Mouse (Mus musculus): Measurements from ENCODE around the gene Mpv17l2. TPM values are rescaled to one million over a fixed set of nuclear protein-coding genes. Genes with fewer than 3 reads are reported as not detected.
A peak's percentile ranks its signal among the peaks of the same experiment; 100 is the strongest.

The Mpv17l2 gene
- polyA plus RNA-seq, 1 experiment, result 199 TPM

DNA sequence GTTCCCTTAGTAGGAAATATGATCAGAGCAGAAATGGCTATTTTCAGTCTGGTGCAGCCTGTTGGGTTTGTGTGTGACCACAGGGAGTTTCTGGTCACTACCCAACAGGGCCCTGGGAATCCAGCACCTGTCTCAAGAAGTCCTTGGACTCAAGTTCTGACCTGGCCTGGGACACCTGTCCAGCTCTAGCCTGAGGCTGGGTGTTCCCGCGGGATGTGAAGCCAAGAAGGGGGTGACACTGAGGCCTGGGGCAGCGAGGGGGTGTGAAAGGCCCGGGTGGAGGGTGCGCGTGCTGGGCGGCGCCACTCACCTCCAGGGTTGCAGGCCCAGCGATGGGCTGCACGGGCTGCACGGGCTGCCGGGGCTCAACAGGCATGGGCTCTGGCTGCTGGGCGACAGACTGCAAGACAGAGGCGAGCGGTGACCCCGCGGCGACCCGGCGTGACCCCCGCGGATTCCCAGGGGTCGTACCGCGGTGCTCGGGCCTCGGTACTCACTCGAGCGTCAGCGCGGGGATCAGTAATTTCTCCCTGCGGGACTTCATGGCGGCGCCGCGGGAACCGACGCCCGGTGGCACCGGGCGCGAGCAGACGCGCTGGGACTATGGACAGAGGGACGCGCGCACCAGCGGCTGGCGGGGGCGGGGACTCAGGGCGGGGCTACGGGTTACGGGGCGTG lies 35.8 kb upstream of the Mpv17l2 start:
- no peak for TF ChIP-seq GATA1 (IDR thresholded peaks at IDR 0.05; ENCODE audit: low read length)

DNA sequence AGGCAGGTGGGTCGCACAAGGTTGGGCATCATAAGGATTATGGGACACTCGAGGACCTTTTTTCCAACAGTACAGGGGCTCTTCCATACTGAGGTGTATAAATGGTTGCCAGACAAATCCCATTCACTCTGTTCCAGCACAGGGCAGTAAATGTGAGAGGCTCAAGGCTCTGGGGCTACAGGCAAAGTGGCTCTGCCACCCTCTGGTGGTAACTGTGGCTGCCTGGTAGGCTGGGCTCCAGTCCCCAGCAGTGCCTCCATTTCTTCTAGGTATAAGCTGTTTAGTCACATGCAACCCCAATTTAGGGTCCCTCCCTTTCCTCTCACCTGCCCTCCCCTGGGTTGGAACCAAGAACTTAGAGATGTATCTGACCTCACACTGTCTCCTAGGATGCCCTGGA lies 34.6 kb upstream of the Mpv17l2 start:
- no peak for TF ChIP-seq GATA1 (IDR thresholded peaks at IDR 0.05; ENCODE audit: low read length)

DNA sequence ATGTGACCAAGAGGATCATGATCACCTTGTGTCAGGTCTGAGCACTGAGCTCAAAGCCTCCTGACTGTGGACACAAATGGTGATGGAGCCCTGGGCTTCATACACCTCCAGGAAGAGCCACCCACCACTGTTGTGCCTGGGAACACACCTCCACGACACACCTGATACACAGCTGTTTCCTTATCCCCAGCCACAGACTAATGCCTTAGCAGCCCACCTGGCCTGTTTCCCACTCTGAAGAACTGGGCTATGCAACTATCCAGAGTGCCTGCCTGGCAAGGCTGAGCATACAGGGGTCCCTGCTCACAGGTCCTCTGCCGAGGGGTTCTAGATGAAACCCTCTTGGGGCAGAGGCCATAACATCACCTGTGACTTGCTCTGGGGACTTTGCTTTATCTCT lies 33.5 kb upstream of the Mpv17l2 start:
- TF ChIP-seq GATA1 (IDR thresholded peaks at IDR 0.05; ENCODE audit: low read length), result no peak

DNA sequence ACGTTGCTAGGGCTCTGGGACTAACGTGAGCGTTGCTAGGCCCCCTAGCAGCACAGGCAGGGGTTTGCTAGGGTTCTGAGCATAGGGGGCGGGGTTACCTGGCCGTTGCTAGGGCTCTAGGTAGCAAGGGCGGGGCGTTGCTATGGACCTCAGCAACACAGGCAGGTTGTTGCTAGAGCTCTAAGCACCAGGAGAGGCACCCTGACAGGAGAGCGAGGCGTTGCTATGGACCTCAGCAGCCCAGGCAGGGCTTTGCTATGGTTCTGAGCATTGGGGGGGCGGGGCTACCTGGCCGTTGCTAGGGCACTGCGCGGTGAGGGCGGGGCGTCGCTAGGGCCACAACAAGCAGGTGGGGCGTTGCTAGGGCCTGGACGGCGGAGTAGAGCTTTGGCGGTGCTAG lies 32.0 kb upstream of the Mpv17l2 start:
- TF ChIP-seq GATA1 (IDR thresholded peaks at IDR 0.05; ENCODE audit: low read length), result no peak

GRCm38 (mm10) chr8:70791975-70792691 lies 31.4 kb upstream of the Mpv17l2 start:
- TF ChIP-seq GATA1 (IDR thresholded peaks at IDR 0.05; ENCODE audit: low read length), result no peak

GRCm38 (mm10) chr8:70791294-70791701 lies 30.6 kb upstream of the Mpv17l2 start:
- TF ChIP-seq GATA1 (IDR thresholded peaks at IDR 0.05; ENCODE audit: low read length), result no peak

DNA sequence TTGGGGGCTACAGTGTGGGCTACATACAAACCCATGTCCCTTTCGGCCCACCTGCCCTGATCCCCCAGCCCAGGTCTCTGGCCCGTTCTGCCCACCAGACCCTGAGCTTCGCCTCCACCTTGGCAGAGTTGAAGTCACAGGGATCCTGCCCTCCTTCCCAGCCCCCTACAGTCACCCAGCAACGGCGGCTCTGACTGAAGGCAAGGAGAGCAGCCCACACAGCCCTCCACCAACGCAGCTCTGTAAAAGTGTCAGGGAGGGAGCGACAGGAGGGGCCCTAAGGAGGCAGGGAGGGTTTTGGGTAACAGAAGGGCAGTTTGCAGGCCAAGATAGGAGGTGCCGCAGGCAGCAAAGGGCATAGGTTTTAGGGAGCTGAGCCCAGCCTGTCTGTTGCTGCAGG lies 30.1 kb upstream of the Mpv17l2 start:
- TF ChIP-seq GATA1 (IDR thresholded peaks at IDR 0.05; ENCODE audit: low read length), result no peak

GRCm38 (mm10) chr8:70789046-70789445 lies 28.3 kb upstream of the Mpv17l2 start:
- no peak for TF ChIP-seq GATA1 (IDR thresholded peaks at IDR 0.05; ENCODE audit: low read length)

GRCm38 (mm10) chr8:70787941-70788667 lies 27.4 kb upstream of the Mpv17l2 start:
- no peak for TF ChIP-seq GATA1 (IDR thresholded peaks at IDR 0.05; ENCODE audit: low read length)

DNA sequence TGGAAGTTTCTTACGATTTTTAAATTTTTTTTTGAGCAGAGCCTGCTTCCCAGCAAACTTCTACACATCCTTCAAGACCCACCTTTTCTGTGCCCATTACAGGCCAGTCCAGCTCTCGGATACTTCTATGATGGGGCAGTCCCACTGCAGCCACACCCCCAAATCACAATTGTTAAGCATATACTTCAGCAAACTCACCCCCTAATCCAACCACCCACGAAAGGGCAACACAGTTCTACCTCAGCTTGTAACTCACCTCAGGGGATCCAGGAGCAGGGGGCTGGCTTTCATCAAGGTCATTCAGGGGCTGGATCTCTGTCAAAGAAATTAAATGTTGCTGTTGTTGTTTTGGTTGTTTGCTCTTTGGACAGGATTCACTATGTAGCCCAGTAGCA lies 26.3 kb upstream of the Mpv17l2 start:
- no peak for TF ChIP-seq GATA1 (IDR thresholded peaks at IDR 0.05; ENCODE audit: low read length)

- no peak for TF ChIP-seq GATA1 (IDR thresholded peaks at IDR 0.05; ENCODE audit: low read length)
Measured at GRCm38 (mm10) chr8:70786291-70787050, 25.7 kb upstream of the Mpv17l2 start.

DNA sequence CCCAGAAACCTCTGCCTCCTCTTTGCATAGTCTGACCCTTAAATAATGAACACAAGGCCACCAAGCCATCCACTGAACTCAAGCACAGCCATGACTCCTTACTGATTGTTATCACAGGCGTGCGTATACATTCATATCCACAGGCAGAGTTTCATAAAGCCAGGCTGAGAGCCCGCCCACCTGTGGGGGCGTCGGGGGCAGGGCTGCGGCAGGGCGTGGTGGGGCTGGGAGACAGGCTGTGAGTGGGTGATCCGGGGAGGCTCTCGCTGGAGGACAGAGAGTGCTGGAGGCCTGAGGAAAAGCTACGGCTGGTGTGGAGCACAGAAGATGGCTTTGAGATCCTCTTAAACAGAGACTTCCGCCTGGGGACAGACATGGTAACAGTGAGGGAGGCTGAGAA lies 19.3 kb upstream of the Mpv17l2 start:
- no peak for TF ChIP-seq GATA1 (IDR thresholded peaks at IDR 0.05; ENCODE audit: low read length)

DNA sequence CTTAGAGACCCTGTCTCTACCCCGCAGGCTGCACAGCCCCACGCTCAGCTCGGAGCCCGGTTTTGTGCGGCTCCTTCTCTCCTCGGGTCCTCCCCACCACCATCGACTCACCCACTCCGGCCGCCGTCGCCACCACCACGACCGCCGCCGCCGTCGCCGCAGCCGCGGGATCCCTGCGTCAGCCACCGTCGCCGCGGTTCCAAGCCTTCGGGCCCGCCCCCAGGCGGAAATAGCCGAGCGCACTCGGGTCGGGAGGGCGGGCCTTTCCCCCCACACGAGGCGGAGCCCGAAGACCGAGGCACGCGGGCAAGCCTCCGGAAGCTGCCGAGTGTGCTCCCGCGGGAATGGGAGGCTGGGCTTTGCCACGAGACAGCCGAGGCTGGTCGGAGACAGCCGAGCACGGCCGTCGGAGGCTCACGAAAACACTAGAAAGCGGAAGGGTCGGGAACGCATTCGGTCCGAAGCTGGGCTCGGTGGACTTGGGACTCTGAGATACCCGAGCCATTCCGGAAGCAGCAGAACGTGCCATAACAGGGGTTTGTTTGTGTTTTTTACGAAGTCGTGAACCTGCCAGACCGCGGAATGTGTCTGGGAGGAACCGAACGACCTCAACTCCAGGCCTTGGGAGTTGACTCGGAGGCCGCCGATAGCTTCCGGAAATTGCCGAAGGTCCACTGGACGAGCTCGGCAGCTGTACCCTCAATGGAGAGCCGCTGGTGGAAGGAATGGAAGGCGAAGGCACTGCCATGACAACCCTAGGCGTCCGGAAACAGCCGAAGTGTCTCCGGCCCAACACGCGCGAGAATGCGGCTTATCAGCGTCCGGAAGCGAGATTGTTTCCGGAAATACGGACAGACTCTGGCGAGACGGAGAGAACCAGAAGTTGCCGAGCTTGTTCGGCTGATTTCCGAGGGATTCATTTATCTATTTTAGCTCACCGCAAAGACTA lies 16.0 kb upstream of the Mpv17l2 start, which contains the start of gene Pik3r2:
Pik3r2 (minus strand) TSS at position 218 of the 949 bp plus-strand sequence.
- TF ChIP-seq GATA1 (IDR thresholded peaks at IDR 0.05; ENCODE audit: low read length), result peak; percentile 44

- TF ChIP-seq GATA1 (IDR thresholded peaks at IDR 0.05; ENCODE audit: low read length), result no peak
Measured at GRCm38 (mm10) chr8:70775851-70776495, 15.2 kb upstream of the Mpv17l2 start.

Measured in G1E-ER4 (cell line).